Mouse (Mus musculus) liver, adult 2 months (tissue): Measurements from ENCODE around the gene Castor2.

ENCODE experiments used
- CTCF ChIP-seq: fragments of 200-500 bp; IDR thresholded peaks from 2 replicates; pipeline ENCODE4 v1.5.1; 2011; ENCODE audit warnings: low read depth, low read length, control low read depth
- POLR2A ChIP-seq: fragments of 200-500 bp; IDR thresholded peaks from 2 replicates; pipeline ENCODE4 v1.6.1; 2011; ENCODE audit warnings: low read length, control low read depth; ENCODE audit not compliant: insufficient read depth; ENCODE audit errors: extremely low read depth

- TF ChIP-seq POLR2A (no peak), CTCF (no peak)
These were observed 18.6 kb upstream of the Castor2 start for GRCm38 (mm10) chr5:134080685-134081548.
